Mouse (Mus musculus): Measurements from ENCODE around the gene Tgm4. TPM values are rescaled to one million over a fixed set of nuclear protein-coding genes. Genes with fewer than 3 reads are reported as not detected.

The Tgm4 gene
- polyA plus RNA-seq, 1 experiment from 2014 or later, result 0.73 TPM

GRCm38 (mm10) chr9:123099631-123100455 lies 65.3 kb downstream of the Tgm4 start:
- H3K36me3 ChIP-seq (ENCODE audit: control insufficient read depth, insufficient read depth), result peaks cover 12% of the 10 kb centered on the region
- H3K9ac ChIP-seq (replicated peaks; ENCODE audit: low read depth, low read length), result no peak overlapping the region
- no peaks in the 10 kb centered on the region for H3K4me1 ChIP-seq (replicated peaks; ENCODE audit: control insufficient read depth, insufficient read depth, low read length)
- no peak overlapping the region for H3K27ac ChIP-seq (ENCODE audit: low read length)
- 92% methylated on average over 16 of the region's 16 CpGs for WGBS
- H3K4me3 ChIP-seq (replicated peaks; ENCODE audit: low read length), result no peak overlapping the region
- ATAC-seq, result no peak
- H3K4me2 ChIP-seq (ENCODE audit: low read length), result no peak overlapping the region
- no peaks in the 10 kb centered on the region for H3K9me3 ChIP-seq (ENCODE audit: control insufficient read depth, low read length)
- H3K27me3 ChIP-seq (replicated peaks; ENCODE audit: control insufficient read depth, insufficient read depth, low read length), result no peaks in the 10 kb centered on the region

- Histone ChIP-seq H3K9ac (replicated peaks; ENCODE audit: low read depth, low read length) (no peak overlapping the region), H3K9me3 (ENCODE audit: control insufficient read depth, low read length) (no peaks in the 10 kb centered on the region)
These were observed 68.9 kb downstream of the Tgm4 start for GRCm38 (mm10) chr9:123103425-123103824.

GRCm38 (mm10) chr9:123104362-123104761 lies 69.8 kb downstream of the Tgm4 start:
- H3K27me3 ChIP-seq (replicated peaks; ENCODE audit: control insufficient read depth, insufficient read depth, low read length), result no peaks in the 10 kb centered on the region
- ATAC-seq, result no peak
- no peak overlapping the region for H3K27ac ChIP-seq (ENCODE audit: low read length)
- no peak overlapping the region for H3K4me3 ChIP-seq (replicated peaks; ENCODE audit: low read length)
- peaks cover 5% of the 10 kb centered on the region; the same call in 1 of the 2 replicates for H3K36me3 ChIP-seq (ENCODE audit: control insufficient read depth, insufficient read depth)
- H3K9me3 ChIP-seq (ENCODE audit: control insufficient read depth, low read length), result no peaks in the 10 kb centered on the region
- no peaks in the 10 kb centered on the region for H3K4me1 ChIP-seq (replicated peaks; ENCODE audit: control insufficient read depth, insufficient read depth, low read length)
- H3K4me2 ChIP-seq (ENCODE audit: low read length), result no peak overlapping the region
- no peak overlapping the region for H3K9ac ChIP-seq (replicated peaks; ENCODE audit: low read depth, low read length)

More at GRCm38 (mm10) chr9:123103425-123103824, 68.9 kb downstream of the Tgm4 start:
- H3K4me3 ChIP-seq (replicated peaks; ENCODE audit: low read length), result no peak overlapping the region
- H3K36me3 ChIP-seq (ENCODE audit: control insufficient read depth, insufficient read depth), result peaks cover 5% of the 10 kb centered on the region; the same call in 1 of the 2 replicates
- H3K27ac ChIP-seq (ENCODE audit: low read length), result no peak overlapping the region
- ATAC-seq, result no peak
- no peaks in the 10 kb centered on the region for H3K27me3 ChIP-seq (replicated peaks; ENCODE audit: control insufficient read depth, insufficient read depth, low read length)
- H3K4me1 ChIP-seq (replicated peaks; ENCODE audit: control insufficient read depth, insufficient read depth, low read length), result no peaks in the 10 kb centered on the region
- no peak overlapping the region for H3K4me2 ChIP-seq (ENCODE audit: low read length)

GRCm38 (mm10) chr9:123107186-123107585 lies 72.7 kb downstream of the Tgm4 start:
- no peaks in the 10 kb centered on the region for H3K36me3 ChIP-seq (ENCODE audit: control insufficient read depth, insufficient read depth)
- WGBS, result 82% methylated on average over 4 of the region's 4 CpGs
- no peaks in the 10 kb centered on the region for H3K27me3 ChIP-seq (replicated peaks; ENCODE audit: control insufficient read depth, insufficient read depth, low read length)
- H3K4me2 ChIP-seq (ENCODE audit: low read length), result no peak overlapping the region
- no peak overlapping the region for H3K4me3 ChIP-seq (replicated peaks; ENCODE audit: low read length)
- H3K4me1 ChIP-seq (replicated peaks; ENCODE audit: control insufficient read depth, insufficient read depth, low read length), result peaks cover 10% of the 10 kb centered on the region
- H3K9me3 ChIP-seq (ENCODE audit: control insufficient read depth, low read length), result no peaks in the 10 kb centered on the region
- no peak for ATAC-seq
- no peak overlapping the region for H3K27ac ChIP-seq (ENCODE audit: low read length)
- no peak overlapping the region for H3K9ac ChIP-seq (replicated peaks; ENCODE audit: low read depth, low read length)

GRCm38 (mm10) chr9:123109188-123109587 lies 74.7 kb downstream of the Tgm4 start:
- Histone ChIP-seq H3K9ac (replicated peaks; ENCODE audit: low read depth, low read length) (no peak overlapping the region), H3K27ac (ENCODE audit: low read length) (no peak overlapping the region), H3K4me2 (ENCODE audit: low read length) (no peak overlapping the region), H3K9me3 (ENCODE audit: control insufficient read depth, low read length) (no peaks in the 10 kb centered on the region), H3K27me3 (replicated peaks; ENCODE audit: control insufficient read depth, insufficient read depth, low read length) (no peaks in the 10 kb centered on the region), H3K36me3 (ENCODE audit: control insufficient read depth, insufficient read depth) (no peaks in the 10 kb centered on the region), H3K4me3 (replicated peaks; ENCODE audit: low read length) (no peak overlapping the region), H3K4me1 (replicated peaks; ENCODE audit: control insufficient read depth, insufficient read depth, low read length) (peaks cover 19% of the 10 kb centered on the region)
- 94% methylated on average over 7 of the region's 7 CpGs for WGBS
- no peak for ATAC-seq

GRCm38 (mm10) chr9:123111751-123112221 lies 77.3 kb downstream of the Tgm4 start:
- no peaks in the 10 kb centered on the region for H3K36me3 ChIP-seq (ENCODE audit: control insufficient read depth, insufficient read depth)
- H3K27me3 ChIP-seq (replicated peaks; ENCODE audit: control insufficient read depth, insufficient read depth, low read length), result no peaks in the 10 kb centered on the region
- 61% methylated on average over 8 of the region's 8 CpGs for WGBS
- H3K4me1 ChIP-seq (replicated peaks; ENCODE audit: control insufficient read depth, insufficient read depth, low read length), result peaks cover 19% of the 10 kb centered on the region
- no peak for ATAC-seq
- H3K9me3 ChIP-seq (ENCODE audit: control insufficient read depth, low read length), result no peaks in the 10 kb centered on the region
- H3K4me2 ChIP-seq (ENCODE audit: low read length), result peak overlapping the region; percentile 79
- H3K27ac ChIP-seq (ENCODE audit: low read length), result no peak overlapping the region
- peak overlapping the region; percentile 68 for H3K4me3 ChIP-seq (replicated peaks; ENCODE audit: low read length)
- H3K9ac ChIP-seq (replicated peaks; ENCODE audit: low read depth, low read length), result peak overlapping the region; percentile 81

GRCm38 (mm10) chr9:123112805-123113521 lies 78.4 kb downstream of the Tgm4 start, which contains the start of the genes Zdhhc3 and Exosc7:
Gene Zdhhc3 (minus strand): TSS chr9:123113205.
Gene Exosc7 (plus strand): TSS chr9:123113215.
- H3K4me3 ChIP-seq (replicated peaks; ENCODE audit: low read length), result peak within 1 kb of the TSS; percentile 68
- H3K27me3 ChIP-seq (replicated peaks; ENCODE audit: control insufficient read depth, insufficient read depth, low read length), result no peaks in the 10 kb centered on the region
- peaks cover 19% of the 10 kb centered on the region for H3K4me1 ChIP-seq (replicated peaks; ENCODE audit: control insufficient read depth, insufficient read depth, low read length)
- H3K27ac ChIP-seq (ENCODE audit: low read length), result peak within 1 kb of the TSS; percentile 87
- WGBS, result under 1% methylated on average over 74 of the region's 79 CpGs
- peak; percentile 96 for ATAC-seq
- H3K4me2 ChIP-seq (ENCODE audit: low read length), result peak within 1 kb of the TSS; percentile 93
- no peaks in the 10 kb centered on the region for H3K36me3 ChIP-seq (ENCODE audit: control insufficient read depth, insufficient read depth)
- H3K9ac ChIP-seq (replicated peaks; ENCODE audit: low read depth, low read length), result peak within 1 kb of the TSS; percentile 81
- H3K9me3 ChIP-seq (ENCODE audit: control insufficient read depth, low read length), result no peaks in the 10 kb centered on the region

GRCm38 (mm10) chr9:123113931-123114330 lies 79.4 kb downstream of the Tgm4 start:
- H3K4me3 ChIP-seq (replicated peaks; ENCODE audit: low read length), result peak overlapping the region; percentile 68
- peaks cover 19% of the 10 kb centered on the region for H3K4me1 ChIP-seq (replicated peaks; ENCODE audit: control insufficient read depth, insufficient read depth, low read length)
- H3K9ac ChIP-seq (replicated peaks; ENCODE audit: low read depth, low read length), result peak overlapping the region; percentile 81
- H3K36me3 ChIP-seq (ENCODE audit: control insufficient read depth, insufficient read depth), result peaks cover 2% of the 10 kb centered on the region; the same call in 1 of the 2 replicates
- WGBS, result 63% methylated on average over 6 of the region's 6 CpGs
- H3K27me3 ChIP-seq (replicated peaks; ENCODE audit: control insufficient read depth, insufficient read depth, low read length), result no peaks in the 10 kb centered on the region
- H3K4me2 ChIP-seq (ENCODE audit: low read length), result peak overlapping the region; percentile 93
- H3K9me3 ChIP-seq (ENCODE audit: control insufficient read depth, low read length), result no peaks in the 10 kb centered on the region
- no peak for ATAC-seq
- peak overlapping the region; percentile 87; the same call in 1 of the 2 replicates for H3K27ac ChIP-seq (ENCODE audit: low read length)

GRCm38 (mm10) chr9:123115566-123115965 lies 81.0 kb downstream of the Tgm4 start:
- H3K27me3 ChIP-seq (replicated peaks; ENCODE audit: control insufficient read depth, insufficient read depth, low read length), result no peaks in the 10 kb centered on the region
- H3K9me3 ChIP-seq (ENCODE audit: control insufficient read depth, low read length), result no peaks in the 10 kb centered on the region
- peaks cover 15% of the 10 kb centered on the region for H3K36me3 ChIP-seq (ENCODE audit: control insufficient read depth, insufficient read depth)
- H3K27ac ChIP-seq (ENCODE audit: low read length), result no peak overlapping the region
- H3K4me2 ChIP-seq (ENCODE audit: low read length), result no peak overlapping the region
- no peak overlapping the region for H3K9ac ChIP-seq (replicated peaks; ENCODE audit: low read depth, low read length)
- no peak overlapping the region for H3K4me3 ChIP-seq (replicated peaks; ENCODE audit: low read length)
- peaks cover 19% of the 10 kb centered on the region for H3K4me1 ChIP-seq (replicated peaks; ENCODE audit: control insufficient read depth, insufficient read depth, low read length)
- no peak for ATAC-seq
- WGBS, result 96% methylated on average over 1 of the region's 1 CpGs
